Mouse (Mus musculus): ENCODE data around the gene Upb1.

The Upb1 gene

GRCm38 (mm10) chr10:75428049-75429003 lies 27.4 kb downstream of the Upb1 start:
- no peak for DNase-seq

- DNase-seq: no peak
Observed at GRCm38 (mm10) chr10:75429004-75429380, 28.1 kb downstream of the Upb1 start.

- peak in 1 of 2 experiments; percentile 13 for DNase-seq
Observed at GRCm38 (mm10) chr10:75429522-75430146, 28.7 kb downstream of the Upb1 start.

- no peak for DNase-seq
Observed at GRCm38 (mm10) chr10:75430147-75430537, 29.2 kb downstream of the Upb1 start.

- DNase-seq: no peak
Observed at GRCm38 (mm10) chr10:75430633-75431032, 29.7 kb downstream of the Upb1 start.

- peak; percentile 83 to 89 for DNase-seq
Observed at GRCm38 (mm10) chr10:75436604-75437217, 35.8 kb downstream of the Upb1 start.

- no peak for DNase-seq
Observed at GRCm38 (mm10) chr10:75437284-75437683, 36.4 kb downstream of the Upb1 start.

- no peak for DNase-seq
Observed at GRCm38 (mm10) chr10:75438132-75438810, 37.4 kb downstream of the Upb1 start.

- DNase-seq: peak; percentile 18 to 59
Observed at GRCm38 (mm10) chr10:75439211-75439811, 38.4 kb downstream of the Upb1 start.

GRCm38 (mm10) chr10:75440756-75441155 lies 39.8 kb downstream of the Upb1 start:
- DNase-seq: no peak

GRCm38 (mm10) chr10:75441800-75442199 lies 40.9 kb downstream of the Upb1 start:
- no peak for DNase-seq

- DNase-seq: no peak
Observed at GRCm38 (mm10) chr10:75443017-75443416, 42.1 kb downstream of the Upb1 start.

GRCm38 (mm10) chr10:75444111-75444826 lies 43.4 kb downstream of the Upb1 start:
- DNase-seq: no peak

- no peak for DNase-seq
Observed at GRCm38 (mm10) chr10:75445030-75445429, 44.1 kb downstream of the Upb1 start.

GRCm38 (mm10) chr10:75446501-75447083 lies 45.7 kb downstream of the Upb1 start:
- DNase-seq: no peak

- no peak for DNase-seq
Observed at GRCm38 (mm10) chr10:75447489-75447888, 46.6 kb downstream of the Upb1 start.

- no peak for DNase-seq
Observed at GRCm38 (mm10) chr10:75448806-75449420, 48.0 kb downstream of the Upb1 start.

GRCm38 (mm10) chr10:75450331-75450730 lies 49.4 kb downstream of the Upb1 start:
- no peak for DNase-seq

GRCm38 (mm10) chr10:75451036-75451786 lies 50.3 kb downstream of the Upb1 start:
- DNase-seq: peak; percentile 39 to 54

All from cerebellum, adult 18-20 months (tissue).